Mouse (Mus musculus): Measurements from ENCODE around the gene Syt1. TPM values are rescaled to one million over a fixed set of nuclear protein-coding genes. Genes with fewer than 3 reads are reported as not detected.

Gene Syt1
- polyA plus RNA-seq, 1 experiment from 2014 or later, result 5.5 TPM

- H3K27ac ChIP-seq, result no peak overlapping the region
- H3K4me3 ChIP-seq, result no peak overlapping the region
- 92% methylated on average over 3 of the region's 3 CpGs for WGBS
- no peaks in the 10 kb centered on the region for H3K9me3 ChIP-seq
- H3K4me1 ChIP-seq, result no peaks in the 10 kb centered on the region
- H3K9ac ChIP-seq, result no peak overlapping the region
- no peak overlapping the region for H3K4me2 ChIP-seq (replicated peaks)
- ATAC-seq (ENCODE audit: insufficient number of reproducible peaks, insufficient read depth, low FRiP score, low TSS enrichment), result no peak
- H3K27me3 ChIP-seq, result no peaks in the 10 kb centered on the region
- no peaks in the 10 kb centered on the region for H3K36me3 ChIP-seq
Observed at GRCm38 (mm10) chr10:108588924-108589323, 421.9 kb downstream of the Syt1 start.

GRCm38 (mm10) chr10:108583694-108584093, 427.1 kb downstream of the Syt1 start:
- Histone ChIP-seq H3K27me3 (no peaks in the 10 kb centered on the region), H3K27ac (no peak overlapping the region), H3K36me3 (no peaks in the 10 kb centered on the region), H3K9ac (no peak overlapping the region), H3K4me1 (no peaks in the 10 kb centered on the region; the same call in 1 of the 2 replicates), H3K9me3 (no peaks in the 10 kb centered on the region), H3K4me3 (no peak overlapping the region), H3K4me2 (replicated peaks) (0 out of 2 replicates have a peak overlapping the region, but pooled peaks have one; percentile 28)
- ATAC-seq (ENCODE audit: insufficient number of reproducible peaks, insufficient read depth, low FRiP score, low TSS enrichment), result no peak
- 30% methylated on average over 11 of the region's 11 CpGs for WGBS

DNA sequence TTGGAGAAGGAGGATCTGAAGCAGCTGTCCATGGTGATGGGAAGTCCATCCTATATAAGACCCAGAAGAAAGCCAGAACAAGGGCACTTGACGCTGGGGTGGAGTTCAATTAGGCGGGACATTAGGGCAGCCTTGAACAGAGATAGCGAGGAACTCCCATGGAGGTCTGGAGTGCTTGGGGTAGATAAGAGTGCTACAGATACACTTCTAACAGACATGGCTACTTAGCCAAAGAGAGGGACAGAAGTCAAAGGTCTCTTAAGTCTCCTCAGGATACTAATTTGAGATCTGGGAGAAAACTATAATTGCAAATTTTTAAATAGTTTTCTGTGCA, 428.4 kb downstream of the Syt1 start:
- 86% methylated on average over 3 of the region's 3 CpGs for WGBS

DNA sequence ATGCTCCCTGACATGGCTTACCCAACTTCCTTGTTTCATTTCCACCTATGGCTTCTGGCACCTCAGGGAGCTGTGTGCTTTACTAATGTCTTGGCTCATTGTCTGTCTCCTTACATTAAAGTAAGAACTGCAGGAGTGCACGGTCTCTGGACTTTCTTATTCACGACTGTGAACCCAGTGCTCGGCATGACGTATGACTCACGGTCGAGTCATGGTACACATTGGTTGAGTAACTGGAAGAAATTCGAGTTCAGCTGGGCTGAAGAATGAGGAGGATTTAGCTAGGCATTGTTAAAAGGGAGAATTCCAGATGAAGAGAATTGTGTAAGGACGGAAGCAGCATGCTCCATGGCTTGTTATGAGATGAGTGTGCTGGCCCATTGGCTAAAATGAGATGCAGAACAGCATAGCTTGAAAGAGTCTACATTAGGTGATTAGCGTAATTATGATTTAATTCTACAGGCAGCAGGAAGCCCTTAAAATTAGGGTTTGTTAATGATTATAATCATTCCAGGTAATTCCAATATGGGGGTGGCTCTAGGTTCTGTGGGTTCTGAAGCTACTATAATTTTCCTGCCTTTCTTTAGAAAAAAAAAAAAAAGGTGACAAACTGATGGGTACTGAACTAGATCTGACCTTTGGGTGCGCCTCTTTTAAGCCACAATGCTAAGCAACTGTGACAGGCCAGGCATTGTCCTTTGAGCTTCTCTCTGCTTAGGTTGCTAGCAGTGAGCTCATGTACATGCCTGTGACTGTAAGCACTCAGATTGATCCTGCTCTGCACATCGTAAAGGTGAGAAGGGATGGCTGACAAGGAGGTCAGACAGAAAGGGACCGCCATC, 429.0 kb downstream of the Syt1 start:
- ATAC-seq (ENCODE audit: insufficient number of reproducible peaks, insufficient read depth, low FRiP score, low TSS enrichment), result no peak
- H3K9me3 ChIP-seq, result no peaks in the 10 kb centered on the region
- 78% methylated on average over 12 of the region's 12 CpGs for WGBS
- H3K9ac ChIP-seq, result no peak overlapping the region
- no peak overlapping the region for H3K27ac ChIP-seq
- no peak overlapping the region for H3K4me2 ChIP-seq (replicated peaks)
- H3K4me3 ChIP-seq, result no peak overlapping the region
- H3K4me1 ChIP-seq, result no peaks in the 10 kb centered on the region; the same call in 1 of the 2 replicates
- H3K27me3 ChIP-seq, result no peaks in the 10 kb centered on the region
- no peaks in the 10 kb centered on the region for H3K36me3 ChIP-seq

More for the DNA sequence above, 428.4 kb downstream of the Syt1 start:
- Histone ChIP-seq H3K4me1 (no peaks in the 10 kb centered on the region; the same call in 1 of the 2 replicates), H3K27ac (no peak overlapping the region), H3K9me3 (no peaks in the 10 kb centered on the region), H3K9ac (no peak overlapping the region), H3K27me3 (no peaks in the 10 kb centered on the region), H3K4me3 (no peak overlapping the region), H3K4me2 (replicated peaks) (no peak overlapping the region), H3K36me3 (no peaks in the 10 kb centered on the region)
- no peak for ATAC-seq (ENCODE audit: insufficient number of reproducible peaks, insufficient read depth, low FRiP score, low TSS enrichment)

DNA sequence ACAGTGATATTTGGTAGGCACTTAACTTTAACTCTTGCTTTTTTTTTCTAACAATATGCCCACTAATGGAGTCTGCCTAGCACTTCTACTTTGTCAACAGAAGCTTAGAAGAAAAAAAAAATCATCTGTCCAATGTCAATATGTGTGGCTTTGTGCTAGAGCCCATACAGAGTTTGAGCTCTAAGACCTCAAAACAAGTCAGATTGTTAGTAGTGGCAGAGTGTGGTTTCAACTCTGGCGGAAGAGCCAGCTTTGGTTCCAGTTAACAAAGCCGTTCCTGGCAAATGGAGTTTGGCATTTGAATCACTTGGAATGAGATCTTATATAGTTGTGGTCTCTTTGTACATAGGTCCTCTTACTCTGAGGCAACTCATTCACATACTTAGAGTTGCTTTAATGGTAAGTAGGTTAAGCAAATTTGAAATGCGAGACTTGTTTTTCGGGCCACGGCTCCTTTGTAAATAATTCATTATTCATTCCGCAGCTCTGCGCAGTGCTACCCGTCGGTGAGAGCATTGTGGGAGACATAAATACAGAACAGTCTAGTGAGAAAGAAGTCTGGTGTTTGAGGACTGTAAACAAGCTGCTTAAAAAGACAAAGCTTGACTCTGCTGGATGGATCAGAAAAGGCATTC, 429.9 kb downstream of the Syt1 start:
- Histone ChIP-seq H3K4me3 (no peak overlapping the region), H3K36me3 (no peaks in the 10 kb centered on the region), H3K27me3 (no peaks in the 10 kb centered on the region), H3K27ac (no peak overlapping the region), H3K9me3 (no peaks in the 10 kb centered on the region), H3K9ac (no peak overlapping the region), H3K4me2 (replicated peaks) (no peak overlapping the region), H3K4me1 (no peaks in the 10 kb centered on the region; the same call in 1 of the 2 replicates)
- WGBS, result 63% methylated on average over 9 of the region's 9 CpGs
- 0 out of 2 replicates have a peak, but pooled peaks have one; percentile 15 for ATAC-seq (ENCODE audit: insufficient number of reproducible peaks, insufficient read depth, low FRiP score, low TSS enrichment)

DNA sequence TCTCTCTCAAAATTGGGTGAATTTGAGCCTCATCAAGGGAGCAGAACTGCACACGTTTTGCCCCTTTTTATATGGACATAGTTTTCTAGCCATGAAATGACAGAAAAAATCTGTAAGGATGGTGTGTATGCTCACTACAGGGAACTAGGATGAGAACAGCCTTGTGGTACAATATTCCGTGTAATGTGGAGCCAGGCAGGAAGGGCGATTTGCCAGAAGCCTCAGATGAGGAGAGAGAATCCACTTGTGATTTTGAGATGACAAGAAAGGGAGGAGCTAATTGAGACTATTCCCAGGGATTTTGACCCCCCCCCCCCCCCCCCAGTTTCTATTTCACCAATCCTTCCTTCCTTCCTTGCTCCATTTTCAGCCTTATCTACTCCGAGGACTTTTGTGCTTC, 431.4 kb downstream of the Syt1 start:
- 82% methylated on average over 4 of the region's 4 CpGs for WGBS
- no peak for ATAC-seq (ENCODE audit: insufficient number of reproducible peaks, insufficient read depth, low FRiP score, low TSS enrichment)
- no peaks in the 10 kb centered on the region for H3K27me3 ChIP-seq
- H3K4me1 ChIP-seq, result no peaks in the 10 kb centered on the region; the same call in 1 of the 2 replicates
- no peak overlapping the region for H3K27ac ChIP-seq
- H3K9me3 ChIP-seq, result no peaks in the 10 kb centered on the region
- no peak overlapping the region for H3K4me2 ChIP-seq (replicated peaks)
- no peak overlapping the region for H3K4me3 ChIP-seq
- no peak overlapping the region for H3K9ac ChIP-seq
- H3K36me3 ChIP-seq, result no peaks in the 10 kb centered on the region

GRCm38 (mm10) chr10:108577611-108578010, 433.2 kb downstream of the Syt1 start:
- no peaks in the 10 kb centered on the region for H3K9me3 ChIP-seq
- no peak for ATAC-seq (ENCODE audit: insufficient number of reproducible peaks, insufficient read depth, low FRiP score, low TSS enrichment)
- H3K4me1 ChIP-seq, result no peaks in the 10 kb centered on the region; the same call in 1 of the 2 replicates
- H3K27me3 ChIP-seq, result no peaks in the 10 kb centered on the region
- no peak overlapping the region for H3K9ac ChIP-seq
- H3K4me2 ChIP-seq (replicated peaks), result no peak overlapping the region
- no peak overlapping the region for H3K27ac ChIP-seq
- H3K4me3 ChIP-seq, result no peak overlapping the region
- no peaks in the 10 kb centered on the region for H3K36me3 ChIP-seq

DNA sequence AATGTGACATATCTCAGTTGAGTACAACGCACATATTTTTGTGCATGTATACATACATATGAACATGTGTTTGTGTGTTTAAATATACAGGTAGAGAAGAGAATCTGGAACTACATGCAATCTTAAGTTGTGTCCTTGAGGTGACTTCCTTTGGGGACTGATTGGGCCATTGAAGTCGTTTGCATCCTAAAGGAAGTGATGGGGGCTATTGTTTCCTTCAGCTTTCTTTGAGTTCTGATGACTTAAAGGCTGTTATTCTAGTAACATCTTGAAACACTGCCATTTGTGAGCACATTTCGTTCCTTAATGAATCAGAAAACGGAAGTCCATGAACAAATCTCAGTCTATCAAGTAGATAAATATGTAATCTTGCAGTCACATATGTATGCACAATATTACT, 438.0 kb downstream of the Syt1 start:
- Histone ChIP-seq H3K36me3 (no peaks in the 10 kb centered on the region), H3K4me2 (replicated peaks) (no peak overlapping the region), H3K9ac (no peak overlapping the region), H3K4me3 (no peak overlapping the region), H3K4me1 (peaks cover 6% of the 10 kb centered on the region; the same call in 1 of the 2 replicates), H3K27ac (no peak overlapping the region), H3K9me3 (no peaks in the 10 kb centered on the region), H3K27me3 (no peaks in the 10 kb centered on the region)
- no peak for ATAC-seq (ENCODE audit: insufficient number of reproducible peaks, insufficient read depth, low FRiP score, low TSS enrichment)
- 73% methylated on average over 4 of the region's 4 CpGs for WGBS

GRCm38 (mm10) chr10:108571104-108571503, 439.7 kb downstream of the Syt1 start:
- WGBS, result 81% methylated on average over 5 of the region's 5 CpGs
- H3K4me3 ChIP-seq, result no peak overlapping the region
- H3K27me3 ChIP-seq, result no peaks in the 10 kb centered on the region
- H3K36me3 ChIP-seq, result no peaks in the 10 kb centered on the region
- peaks cover 6% of the 10 kb centered on the region; the same call in 1 of the 2 replicates for H3K4me1 ChIP-seq
- H3K9ac ChIP-seq, result no peak overlapping the region
- no peaks in the 10 kb centered on the region for H3K9me3 ChIP-seq
- H3K4me2 ChIP-seq (replicated peaks), result no peak overlapping the region
- H3K27ac ChIP-seq, result no peak overlapping the region
- ATAC-seq (ENCODE audit: insufficient number of reproducible peaks, insufficient read depth, low FRiP score, low TSS enrichment), result no peak

DNA sequence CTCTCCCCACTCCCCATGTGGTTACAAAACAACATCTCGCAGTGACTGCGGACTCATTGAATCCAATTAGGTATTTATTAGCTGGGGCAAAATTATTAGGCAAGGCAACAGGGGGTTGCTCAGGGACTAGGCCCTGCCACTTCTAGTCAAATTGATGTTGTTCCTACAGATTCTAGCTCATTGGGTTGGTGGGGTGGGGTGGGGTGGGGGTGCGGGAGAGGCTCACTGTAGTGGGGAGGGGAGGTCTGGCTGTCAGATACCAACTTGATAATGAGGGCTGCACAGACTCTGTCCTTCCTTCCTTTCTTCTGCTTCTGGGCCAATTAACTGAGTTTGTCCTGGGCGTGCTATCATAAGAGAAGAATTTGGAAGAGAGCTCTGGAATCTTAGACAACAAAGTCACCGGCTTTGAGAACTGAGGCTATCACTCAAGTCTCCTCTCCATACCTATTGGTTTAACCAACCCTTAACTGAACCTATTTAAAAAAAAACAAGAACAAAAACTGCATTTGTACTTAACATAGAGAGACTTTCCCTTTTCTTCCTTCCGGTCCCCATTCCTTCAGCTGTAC, 441.1 kb downstream of the Syt1 start:
- Histone ChIP-seq H3K9ac (no peak overlapping the region), H3K4me3 (no peak overlapping the region), H3K4me2 (replicated peaks) (no peak overlapping the region), H3K27me3 (no peaks in the 10 kb centered on the region), H3K9me3 (no peaks in the 10 kb centered on the region), H3K4me1 (peaks cover 6% of the 10 kb centered on the region; the same call in 1 of the 2 replicates), H3K36me3 (no peaks in the 10 kb centered on the region), H3K27ac (no peak overlapping the region)
- no peak for ATAC-seq (ENCODE audit: insufficient number of reproducible peaks, insufficient read depth, low FRiP score, low TSS enrichment)
- WGBS, result 85% methylated on average over 6 of the region's 6 CpGs

DNA sequence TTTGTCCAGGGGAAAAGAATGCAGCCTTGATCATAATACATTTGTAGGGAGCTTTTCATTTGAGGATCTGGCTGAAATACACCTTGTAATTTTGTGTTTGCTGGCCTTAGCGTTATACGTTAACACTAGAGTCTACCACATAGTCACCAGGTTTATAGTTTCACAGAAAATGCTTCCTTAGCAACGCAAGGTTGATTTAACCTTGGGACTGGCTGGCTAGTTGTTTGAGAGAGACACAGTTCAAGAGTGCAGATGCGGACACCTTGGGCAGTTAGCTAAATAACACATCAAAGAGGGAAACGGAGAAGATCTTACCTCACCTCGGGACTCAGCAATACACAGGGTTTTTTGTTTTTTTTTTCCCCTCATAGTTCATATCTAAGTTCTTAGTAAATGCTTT, 441.9 kb downstream of the Syt1 start:
- WGBS, result 68% methylated on average over 6 of the region's 6 CpGs
- Histone ChIP-seq H3K27ac (no peak overlapping the region), H3K36me3 (no peaks in the 10 kb centered on the region), H3K4me2 (replicated peaks) (no peak overlapping the region), H3K4me3 (no peak overlapping the region), H3K9ac (no peak overlapping the region), H3K4me1 (peaks cover 6% of the 10 kb centered on the region; the same call in 1 of the 2 replicates), H3K27me3 (no peaks in the 10 kb centered on the region), H3K9me3 (no peaks in the 10 kb centered on the region)
- ATAC-seq (ENCODE audit: insufficient number of reproducible peaks, insufficient read depth, low FRiP score, low TSS enrichment), result no peak

- H3K36me3 ChIP-seq, result no peaks in the 10 kb centered on the region
- no peak overlapping the region for H3K27ac ChIP-seq
- no peak overlapping the region for H3K4me3 ChIP-seq
- H3K9me3 ChIP-seq, result no peaks in the 10 kb centered on the region
- H3K9ac ChIP-seq, result no peak overlapping the region
- peaks cover 6% of the 10 kb centered on the region; the same call in 1 of the 2 replicates for H3K4me1 ChIP-seq
- 14% methylated on average over 8 of the region's 8 CpGs for WGBS
- ATAC-seq (ENCODE audit: insufficient number of reproducible peaks, insufficient read depth, low FRiP score, low TSS enrichment), result peak; percentile 74; the same call in 1 of the 2 replicates
- no peak overlapping the region for H3K4me2 ChIP-seq (replicated peaks)
- no peaks in the 10 kb centered on the region for H3K27me3 ChIP-seq
Observed at GRCm38 (mm10) chr10:108568136-108568535, 442.6 kb downstream of the Syt1 start.

Data from embryonic facial prominence, embryonic 12.5 days (tissue).